Mouse (Mus musculus) liver, adult 2 months (tissue): ENCODE data around the gene Gm13539. TPM values are rescaled to one million over a fixed set of nuclear protein-coding genes. Genes with fewer than 3 reads are reported as not detected.

Experiments used
- DNase-seq: peaks from one replicate; pipeline ENCODE4 v3.0.0-alpha.2; 2011; ENCODE audit warnings: low read depth, low spot score; ENCODE audit errors: extremely low read depth
- H3K27ac ChIP-seq: fragments of 200-500 bp; replicated peaks from 2 replicates; pipeline ENCODE4 v1.5.1; 2012; ENCODE audit warnings: low read depth, mild to moderate bottlenecking, control low read depth, inconsistent platforms, low read length; ENCODE audit not compliant: insufficient read depth
- H3K27me3 ChIP-seq: fragments of 200-500 bp; 2 replicates; pipeline ENCODE4 v1.6.1; 2012; ENCODE audit warnings: mild to moderate bottlenecking, moderate library complexity, low read length, inconsistent platforms; ENCODE audit not compliant: control insufficient read depth, insufficient read depth
- H3K36me3 ChIP-seq: fragments of 200-500 bp; 2 replicates; pipeline ENCODE4 v1.6.1; 2012; ENCODE audit warnings: low read length, inconsistent platforms; ENCODE audit not compliant: control insufficient read depth, insufficient read depth
- H3K4me1 ChIP-seq: fragments of 200-500 bp; 2 replicates; pipeline ENCODE4 v1.6.1; 2011; ENCODE audit warnings: low read length; ENCODE audit not compliant: control insufficient read depth, insufficient read depth
- H3K4me3 ChIP-seq: fragments of 200-500 bp; 2 replicates; pipeline ENCODE4 v1.5.1; 2011; ENCODE audit warnings: low read depth, mild to moderate bottlenecking, control low read depth, low read length, moderate library complexity; ENCODE audit not compliant: insufficient read depth
- H3K79me2 ChIP-seq: fragments of 200-500 bp; 2 replicates; pipeline ENCODE4 v1.6.1; 2012; ENCODE audit warnings: inconsistent platforms, mild to moderate bottlenecking, low read length, moderate library complexity; ENCODE audit not compliant: control insufficient read depth, insufficient read depth
- H3K9ac ChIP-seq: fragments of 200-500 bp; 2 replicates; pipeline ENCODE4 v1.6.1; 2012; ENCODE audit warnings: low read depth, mild to moderate bottlenecking, control low read depth, inconsistent platforms, low read length
- CTCF ChIP-seq: fragments of 200-500 bp; IDR thresholded peaks from 2 replicates; pipeline ENCODE4 v1.5.1; 2011; ENCODE audit warnings: low read depth, low read length, control low read depth
- POLR2A ChIP-seq: fragments of 200-500 bp; IDR thresholded peaks from 2 replicates; pipeline ENCODE4 v1.6.1; 2011; ENCODE audit warnings: low read length, control low read depth; ENCODE audit not compliant: insufficient read depth; ENCODE audit errors: extremely low read depth
- WGBS: fragments of 180-500 bp; shearing (Covaris S2); methylation state at CpG from one replicate; pipeline ENCODE4 v1.1.7; 2018; 5-methylcytosine and 5-hydroxymethylcytosine counted together
- polyA plus RNA-seq: library from polyadenylated mRNA; depleted of rRNA; stranded (reverse); fragments of >200 nt; gene quantifications from 2 replicates; pipeline ENCODE4 v1.2.3, GENCODE M21; 2012; rRNA removed
- total RNA-seq: library from RNA; depleted of rRNA; stranded (reverse); fragments of >200 nt; gene quantifications from 2 replicates; pipeline ENCODE4 v1.2.3, GENCODE M21; 2014; rRNA removed

The Gm13539 gene
- total and polyA plus RNA-seq, 2 experiments, result not detected

- Histone ChIP-seq H3K4me3 (no peak overlapping the region), H3K4me1 (no peaks in the 10 kb centered on the region), H3K27ac (no peak overlapping the region), H3K79me2 (no peaks in the 10 kb centered on the region), H3K27me3 (no peaks in the 10 kb centered on the region), H3K9ac (no peak overlapping the region), H3K36me3 (no peaks in the 10 kb centered on the region)
- DNase-seq, result no peak
- TF ChIP-seq CTCF (no peak), POLR2A (no peak)
- WGBS, result 57% methylated on average over 3 of the region's 3 CpGs
These were observed 48.7 kb downstream of the Gm13539 start for GRCm38 (mm10) chr2:25830786-25831185.

GRCm38 (mm10) chr2:25836291-25836690 is 54.2 kb downstream of the Gm13539 start:
- no peaks in the 10 kb centered on the region for H3K36me3 ChIP-seq
- no peak overlapping the region for H3K9ac ChIP-seq
- H3K27ac ChIP-seq, result no peak overlapping the region
- no peaks in the 10 kb centered on the region for H3K4me1 ChIP-seq
- DNase-seq, result peak; percentile 34
- H3K27me3 ChIP-seq, result no peaks in the 10 kb centered on the region
- no peak overlapping the region for H3K4me3 ChIP-seq
- H3K79me2 ChIP-seq, result no peaks in the 10 kb centered on the region
- no peak for TF ChIP-seq POLR2A
- peak; percentile 87 for TF ChIP-seq CTCF
- WGBS, result 50% methylated on average over 5 of the region's 5 CpGs

Other genes starting within 250 kb of the Gm13539 start
- 4.0 and 5.2 TPM in 2 replicates for gene Traf2, start 235.3 kb upstream of the Gm13539 start, total RNA-seq
- gene Traf2, start 235.3 kb upstream of the Gm13539 start, polyA plus RNA-seq, result 7.0 and 9.9 TPM in 2 replicates
- 206 and 247 TPM in 2 replicates for gene Edf1, start 224.4 kb upstream of the Gm13539 start, total RNA-seq
- gene Edf1, start 224.4 kb upstream of the Gm13539 start, polyA plus RNA-seq, result 153 and 186 TPM in 2 replicates
- gene Mamdc4, start 207.4 kb upstream of the Gm13539 start, total RNA-seq, result 7.5 and 7.8 TPM in 2 replicates
- gene Mamdc4, start 207.4 kb upstream of the Gm13539 start, polyA plus RNA-seq, result 1.5 and 2.0 TPM in 2 replicates
- gene Phpt1, start 207.0 kb upstream of the Gm13539 start, total RNA-seq, result 6.7 and 8.2 TPM in 2 replicates
- gene Phpt1, start 207.0 kb upstream of the Gm13539 start, polyA plus RNA-seq, result 38.3 and 39.4 TPM in 2 replicates
- gene Ajm1, start 200.5 kb upstream of the Gm13539 start, total RNA-seq, result not detected in 2 replicates
- gene Ajm1, start 200.5 kb upstream of the Gm13539 start, polyA plus RNA-seq, result 0.06 and 0.07 TPM in 2 replicates
- gene Rabl6, start 173.7 kb upstream of the Gm13539 start, total RNA-seq, result 11.7 and 15.4 TPM in 2 replicates
- gene Rabl6, start 173.7 kb upstream of the Gm13539 start, polyA plus RNA-seq, result 20.6 and 29.6 TPM in 2 replicates
- gene Ccdc183, start 164.6 kb upstream of the Gm13539 start, total RNA-seq, result under 0.01 and 0.07 TPM in 2 replicates
- 0.06 TPM in 1 of 2 replicates, not detected in the other for gene Ccdc183, start 164.6 kb upstream of the Gm13539 start, polyA plus RNA-seq
- 40.0 and 40.9 TPM in 2 replicates for gene Tmem141, start 160.3 kb upstream of the Gm13539 start, total RNA-seq
- 28.5 and 30.9 TPM in 2 replicates for gene Tmem141, start 160.3 kb upstream of the Gm13539 start, polyA plus RNA-seq
- gene Fcna, start 154.2 kb upstream of the Gm13539 start, total RNA-seq, result 35.4 and 63.2 TPM in 2 replicates
- gene Fcna, start 154.2 kb upstream of the Gm13539 start, polyA plus RNA-seq, result 27.1 and 36.5 TPM in 2 replicates
- not detected in 2 replicates for gene Lcn8, start 129.1 kb upstream of the Gm13539 start, total RNA-seq
- gene Lcn8, start 129.1 kb upstream of the Gm13539 start, polyA plus RNA-seq, result not detected in 2 replicates
- gene Lcn5, start 124.3 kb upstream of the Gm13539 start, total RNA-seq, result not detected in 2 replicates
- not detected in 2 replicates for gene Lcn5, start 124.3 kb upstream of the Gm13539 start, polyA plus RNA-seq
- not detected in 2 replicates for gene Lcn6, start 105.5 kb upstream of the Gm13539 start, total RNA-seq
- gene Lcn6, start 105.5 kb upstream of the Gm13539 start, polyA plus RNA-seq, result not detected in 2 replicates
- gene Lcn10, start 99.5 kb upstream of the Gm13539 start, total RNA-seq, result not detected in 2 replicates
- gene Lcn10, start 99.5 kb upstream of the Gm13539 start, polyA plus RNA-seq, result not detected in 2 replicates
- gene Obp2a, start 82.2 kb upstream of the Gm13539 start, total RNA-seq, result not detected in 2 replicates
- not detected in 2 replicates for gene Obp2a, start 82.2 kb upstream of the Gm13539 start, polyA plus RNA-seq
- gene Bmyc, start 75.5 kb upstream of the Gm13539 start, total RNA-seq, result 1.0 and 1.9 TPM in 2 replicates
- gene Bmyc, start 75.5 kb upstream of the Gm13539 start, polyA plus RNA-seq, result 4.7 and 6.8 TPM in 2 replicates
- gene Obp2b, start 45.2 kb upstream of the Gm13539 start, total RNA-seq, result not detected in 2 replicates
- gene Obp2b, start 45.2 kb upstream of the Gm13539 start, polyA plus RNA-seq, result not detected in 2 replicates
- not detected in 2 replicates for gene Lcn3, start 16.7 kb upstream of the Gm13539 start, total RNA-seq
- not detected in 2 replicates for gene Lcn3, start 16.7 kb upstream of the Gm13539 start, polyA plus RNA-seq
- not detected in 2 replicates for gene Lcn11, start 5.2 kb upstream of the Gm13539 start, total RNA-seq
- not detected in 2 replicates for gene Lcn11, start 5.2 kb upstream of the Gm13539 start, polyA plus RNA-seq
- gene Glt6d1, start 33.6 kb downstream of the Gm13539 start, total RNA-seq, result not detected in 2 replicates
- gene Glt6d1, start 33.6 kb downstream of the Gm13539 start, polyA plus RNA-seq, result not detected in 2 replicates
- not detected in 2 replicates for gene Lcn9, start 40.9 kb downstream of the Gm13539 start, total RNA-seq
- not detected in 2 replicates for gene Lcn9, start 40.9 kb downstream of the Gm13539 start, polyA plus RNA-seq
- gene Sohlh1, start 65.0 kb downstream of the Gm13539 start, total RNA-seq, result not detected in 2 replicates
- not detected in 2 replicates for gene Sohlh1, start 65.0 kb downstream of the Gm13539 start, polyA plus RNA-seq
- gene Kcnt1, start 81.5 kb downstream of the Gm13539 start, total RNA-seq, result under 0.01 TPM in 1 of 2 replicates, not detected in the other
- gene Kcnt1, start 81.5 kb downstream of the Gm13539 start, polyA plus RNA-seq, result 0.02 and 0.11 TPM in 2 replicates
- 5.4 and 9.0 TPM in 2 replicates for gene Camsap1, start 201.0 kb downstream of the Gm13539 start, total RNA-seq
- gene Camsap1, start 201.0 kb downstream of the Gm13539 start, polyA plus RNA-seq, result 2.4 and 2.5 TPM in 2 replicates
- gene Ubac1, start 239.5 kb downstream of the Gm13539 start, total RNA-seq, result 25.4 and 28.4 TPM in 2 replicates
- 22.4 and 23.9 TPM in 2 replicates for gene Ubac1, start 239.5 kb downstream of the Gm13539 start, polyA plus RNA-seq